Mouse (Mus musculus) lung, postnatal 36 days (tissue): ENCODE results near the gene Apopt1.

Experiments used
- DNase-seq: peaks from one replicate; pipeline ENCODE4 v3.0.0; 2022; ENCODE audit warnings: mixed read lengths

The Apopt1 gene

GRCm38 (mm10) chr12:111750739-111751138 lies 37.7 kb downstream of the Apopt1 start:
- DNase-seq, result no peak

- no peak for DNase-seq
Measured at GRCm38 (mm10) chr12:111752491-111752890, 39.4 kb downstream of the Apopt1 start.

- DNase-seq, result no peak
Measured at GRCm38 (mm10) chr12:111753347-111753746, 40.3 kb downstream of the Apopt1 start.

GRCm38 (mm10) chr12:111754710-111755109 lies 41.6 kb downstream of the Apopt1 start:
- DNase-seq, result no peak

GRCm38 (mm10) chr12:111755231-111755630 lies 42.2 kb downstream of the Apopt1 start:
- no peak for DNase-seq

- no peak for DNase-seq
Measured at GRCm38 (mm10) chr12:111756082-111756697, 43.1 kb downstream of the Apopt1 start.

GRCm38 (mm10) chr12:111756698-111757082 lies 43.6 kb downstream of the Apopt1 start:
- no peak for DNase-seq

- no peak for DNase-seq
Measured at GRCm38 (mm10) chr12:111757561-111758325, 44.7 kb downstream of the Apopt1 start.

- DNase-seq, result peak; percentile 71
Measured at GRCm38 (mm10) chr12:111758381-111759175, 45.5 kb downstream of the Apopt1 start, which contains the start of gene Klc1. Gene Klc1 (plus strand): TSS chr12:111758849.

GRCm38 (mm10) chr12:111759176-111760061 lies 46.4 kb downstream of the Apopt1 start:
- DNase-seq, result peak; percentile 83

GRCm38 (mm10) chr12:111760306-111760908 lies 47.3 kb downstream of the Apopt1 start:
- no peak for DNase-seq

GRCm38 (mm10) chr12:111762620-111763280 lies 49.7 kb downstream of the Apopt1 start:
- DNase-seq, result no peak

- DNase-seq, result no peak
Measured at GRCm38 (mm10) chr12:111766313-111767236, 53.5 kb downstream of the Apopt1 start.

GRCm38 (mm10) chr12:111768322-111768928 lies 55.4 kb downstream of the Apopt1 start:
- no peak for DNase-seq

- peak; percentile 86 for DNase-seq
Measured at GRCm38 (mm10) chr12:111769306-111769705, 56.2 kb downstream of the Apopt1 start.

- no peak for DNase-seq
Measured at GRCm38 (mm10) chr12:111769816-111770577, 56.9 kb downstream of the Apopt1 start.

GRCm38 (mm10) chr12:111770651-111771050 lies 57.6 kb downstream of the Apopt1 start:
- DNase-seq, result no peak

GRCm38 (mm10) chr12:111774156-111774555 lies 61.1 kb downstream of the Apopt1 start:
- no peak for DNase-seq

- DNase-seq, result no peak
Measured at GRCm38 (mm10) chr12:111774845-111775244, 61.8 kb downstream of the Apopt1 start.
